Mouse (Mus musculus) hindbrain, postnatal 0 days (tissue): Measurements from ENCODE around the gene Gm30191. TPM values are rescaled to one million over a fixed set of nuclear protein-coding genes. Genes with fewer than 3 reads are reported as not detected.
"Not testable (repeated sequence)": the region's sequence is repeated elsewhere in the genome, so short reads cannot be mapped to it uniquely, and the experiment has no call there.

Experiments used
- ATAC-seq: fragments of 200-750 bp; cut with Nextera tagmentation; 2 replicates; pipeline ENCODE4 v1.8.0; 2017; ENCODE audit warnings: mild to moderate bottlenecking, moderate TSS enrichment, moderate library complexity
- DNase-seq: peaks from one replicate; pipeline ENCODE4 v3.0.0-alpha.2; 2015; ENCODE audit warnings: low spot score
- H3K27ac ChIP-seq: fragments of 300-500 bp; sonication (generic); 2 replicates; pipeline ENCODE4 v1.5.1; 2014; ENCODE audit warnings: mild to moderate bottlenecking
- H3K27me3 ChIP-seq: fragments of 300-500 bp; sonication (generic); 2 replicates; pipeline ENCODE4 v1.6.1; 2014; ENCODE audit warnings: low read length, mixed read lengths; ENCODE audit not compliant: insufficient read depth
- H3K36me3 ChIP-seq: fragments of 300-500 bp; sonication (generic); 2 replicates; pipeline ENCODE4 v1.6.1; 2014; ENCODE audit warnings: low read length, mixed read lengths; ENCODE audit not compliant: insufficient read depth
- H3K4me1 ChIP-seq: fragments of 300-500 bp; sonication (generic); 2 replicates; pipeline ENCODE4 v1.6.1; 2014; ENCODE audit warnings: antibody characterized with exemption, low read length, mixed read lengths; ENCODE audit not compliant: insufficient read depth
- H3K4me2 ChIP-seq: fragments of 300-500 bp; sonication (generic); 2 replicates; pipeline ENCODE4 v1.6.1; 2014; ENCODE audit warnings: low read depth, mild to moderate bottlenecking, low read length, moderate library complexity, mixed read lengths
- H3K4me3 ChIP-seq: fragments of 300-500 bp; sonication (generic); 2 replicates; pipeline ENCODE4 v1.5.1; 2014; ENCODE audit warnings: low read length
- H3K9ac ChIP-seq: fragments of 300-500 bp; sonication (generic); replicated peaks from 2 replicates; pipeline ENCODE4 v1.6.1; 2014; ENCODE audit warnings: mild to moderate bottlenecking, low read length, moderate library complexity, mixed read lengths
- H3K9me3 ChIP-seq: fragments of 300-500 bp; sonication (generic); 2 replicates; pipeline ENCODE4 v1.6.1; 2016; ENCODE audit warnings: low read length, mixed read lengths
- CTCF ChIP-seq: IDR thresholded peaks from 2 replicates; pipeline ENCODE4 v1.5.1; 2016; ENCODE audit warnings: antibody characterized with exemption, control low read depth, low read depth
- WGBS: fragments of 180-500 bp; shearing (Covaris S2); extraction: QIAGEN DNeasy Blood & Tissue Kit; methylation state at CpG from one replicate; pipeline ENCODE4 v1.1.7; 2014; 5-methylcytosine and 5-hydroxymethylcytosine counted together
- polyA plus RNA-seq: library from polyadenylated mRNA; unstranded; fragments of >200 nt; fragmentation: Nextera tagmentation; extraction: Ambion mirVana; gene quantifications from 2 replicates; pipeline ENCODE4 v1.2.1, GENCODE M21; 2015
- total RNA-seq: library from RNA; depleted of rRNA; stranded (reverse); fragments of >200 nt; gene quantifications from 2 replicates; pipeline ENCODE4 v1.2.3, GENCODE M21; 2014; rRNA removed

Gene Gm30191
- total and polyA plus RNA-seq, 2 experiments from 2014 or later, result 0.79 TPM; not detected in 1

GRCm38 (mm10) chr4:134293692-134294163 is 47.0 kb downstream of the Gm30191 start:
- Histone ChIP-seq H3K27me3 (no peaks in the 10 kb centered on the region), H3K9ac (no peak overlapping the region), H3K27ac (no peak overlapping the region), H3K4me3 (no peak overlapping the region), H3K4me2 (no peak overlapping the region), H3K36me3 (no peaks in the 10 kb centered on the region), H3K4me1 (peaks cover 1% of the 10 kb centered on the region; the same call in 1 of the 2 replicates), H3K9me3 (no peaks in the 10 kb centered on the region)
- WGBS, result 71% methylated on average over 9 of the region's 9 CpGs
- ATAC-seq (no peak), DNase-seq (no peak)
- TF ChIP-seq CTCF, result no peak

- not testable (repeated sequence) for H3K27me3 ChIP-seq, ATAC-seq, H3K9me3 ChIP-seq, H3K4me1 ChIP-seq, H3K9ac ChIP-seq, H3K27ac ChIP-seq, H3K36me3 ChIP-seq, H3K4me3 ChIP-seq, H3K4me2 ChIP-seq, DNase-seq
- WGBS, result 78% methylated on average over 4 of the region's 4 CpGs
These were observed 49.4 kb downstream of the Gm30191 start for GRCm38 (mm10) chr4:134296096-134296495.

- H3K4me1 ChIP-seq, result no peaks in the 10 kb centered on the region
- H3K27ac ChIP-seq, result no peak overlapping the region
- no peaks in the 10 kb centered on the region for H3K36me3 ChIP-seq
- 0 out of 2 replicates have a peak, but pooled peaks have one; percentile 1 for TF ChIP-seq CTCF
- ATAC-seq, result no peak
- 94% methylated on average over 4 of the region's 4 CpGs for WGBS
- no peaks in the 10 kb centered on the region for H3K27me3 ChIP-seq
- no peak for DNase-seq
- no peak overlapping the region for H3K4me2 ChIP-seq
- no peaks in the 10 kb centered on the region for H3K9me3 ChIP-seq
- no peak overlapping the region for H3K9ac ChIP-seq
- H3K4me3 ChIP-seq, result no peak overlapping the region
These were observed 49.8 kb downstream of the Gm30191 start for GRCm38 (mm10) chr4:134296523-134296922.

GRCm38 (mm10) chr4:134297369-134297768 is 50.6 kb downstream of the Gm30191 start:
- no peak overlapping the region for H3K4me2 ChIP-seq
- no peak overlapping the region for H3K9ac ChIP-seq
- no peak overlapping the region for H3K27ac ChIP-seq
- DNase-seq, result no peak
- no peak for ATAC-seq
- H3K36me3 ChIP-seq, result no peaks in the 10 kb centered on the region
- WGBS, result 93% methylated on average over 8 of the region's 8 CpGs
- no peaks in the 10 kb centered on the region for H3K27me3 ChIP-seq
- H3K4me1 ChIP-seq, result no peaks in the 10 kb centered on the region
- no peaks in the 10 kb centered on the region for H3K9me3 ChIP-seq
- no peak overlapping the region for H3K4me3 ChIP-seq
- TF ChIP-seq CTCF, result no peak

GRCm38 (mm10) chr4:134298626-134299497 is 52.1 kb downstream of the Gm30191 start:
- no peak for TF ChIP-seq CTCF
- Histone ChIP-seq H3K4me1 (no peaks in the 10 kb centered on the region), H3K4me3 (no peak overlapping the region), H3K4me2 (no peak overlapping the region), H3K9ac (no peak overlapping the region), H3K27ac (no peak overlapping the region), H3K36me3 (no peaks in the 10 kb centered on the region), H3K9me3 (no peaks in the 10 kb centered on the region), H3K27me3 (no peaks in the 10 kb centered on the region)
- WGBS, result 80% methylated on average over 19 of the region's 19 CpGs
- ATAC-seq, result no peak
- no peak for DNase-seq

GRCm38 (mm10) chr4:134299498-134299810 is 52.7 kb downstream of the Gm30191 start:
- H3K4me2 ChIP-seq, result no peak overlapping the region
- H3K4me3 ChIP-seq, result no peak overlapping the region
- DNase-seq (no peak), ATAC-seq (no peak)
- no peaks in the 10 kb centered on the region for H3K27me3 ChIP-seq
- H3K9me3 ChIP-seq, result no peaks in the 10 kb centered on the region
- WGBS, result 53% methylated on average over 4 of the region's 4 CpGs
- no peaks in the 10 kb centered on the region for H3K36me3 ChIP-seq
- no peak overlapping the region for H3K9ac ChIP-seq
- no peaks in the 10 kb centered on the region for H3K4me1 ChIP-seq
- H3K27ac ChIP-seq, result no peak overlapping the region
- no peak for TF ChIP-seq CTCF

Other genes with a start within 250 kb of the Gm30191 start
- 43.1 and 49.5 TPM in 2 replicates for gene Dhdds, start 246.0 kb upstream of the Gm30191 start, total RNA-seq
- 41.5 and 41.8 TPM in 2 replicates for gene Dhdds, start 246.0 kb upstream of the Gm30191 start, polyA plus RNA-seq
- gene Lin28a, start 228.1 kb upstream of the Gm30191 start, total RNA-seq, result not detected in 2 replicates
- gene Lin28a, start 228.1 kb upstream of the Gm30191 start, polyA plus RNA-seq, result 0.05 TPM in 1 of 2 replicates, not detected in the other
- gene Zfp683, start 193.1 kb upstream of the Gm30191 start, total RNA-seq, result not detected in 2 replicates
- gene Zfp683, start 193.1 kb upstream of the Gm30191 start, polyA plus RNA-seq, result not detected in 2 replicates
- gene Crybg2, start 186.1 kb upstream of the Gm30191 start, total RNA-seq, result 1.7 and 2.8 TPM in 2 replicates
- 5.9 and 6.7 TPM in 2 replicates for gene Crybg2, start 186.1 kb upstream of the Gm30191 start, polyA plus RNA-seq
- gene Cd52, start 151.9 kb upstream of the Gm30191 start, total RNA-seq, result not detected in 2 replicates
- 2.7 TPM in 2 replicates for gene Cd52, start 151.9 kb upstream of the Gm30191 start, polyA plus RNA-seq
- gene Ubxn11, start 144.4 kb upstream of the Gm30191 start, total RNA-seq, result 3.5 and 8.9 TPM in 2 replicates
- gene Ubxn11, start 144.4 kb upstream of the Gm30191 start, polyA plus RNA-seq, result 14.0 and 14.6 TPM in 2 replicates
- gene Sh3bgrl3, start 118.1 kb upstream of the Gm30191 start, total RNA-seq, result 220 and 259 TPM in 2 replicates
- gene Sh3bgrl3, start 118.1 kb upstream of the Gm30191 start, polyA plus RNA-seq, result 553 and 564 TPM in 2 replicates
- gene Cep85, start 59.8 kb upstream of the Gm30191 start, total RNA-seq, result 12.9 and 19.6 TPM in 2 replicates
- gene Cep85, start 59.8 kb upstream of the Gm30191 start, polyA plus RNA-seq, result 16.2 and 17.8 TPM in 2 replicates
- not detected in 2 replicates for gene Gm7534, start 43.9 kb upstream of the Gm30191 start, total RNA-seq
- gene Gm7534, start 43.9 kb upstream of the Gm30191 start, polyA plus RNA-seq, result not detected in 2 replicates
- not detected in 2 replicates for gene Catsper4, start 19.6 kb upstream of the Gm30191 start, total RNA-seq
- 0.11 and 0.20 TPM in 2 replicates for gene Catsper4, start 19.6 kb upstream of the Gm30191 start, polyA plus RNA-seq
- gene Cnksr1, start 8.5 kb upstream of the Gm30191 start, total RNA-seq, result 0.26 TPM in 1 of 2 replicates, not detected in the other
- 0.14 and 0.25 TPM in 2 replicates for gene Cnksr1, start 8.5 kb upstream of the Gm30191 start, polyA plus RNA-seq
- 0.31 TPM in 1 of 2 replicates, not detected in the other for gene E130218I03Rik, start 3.3 kb upstream of the Gm30191 start, total RNA-seq
- 0.95 and 1.4 TPM in 2 replicates for gene E130218I03Rik, start 3.3 kb upstream of the Gm30191 start, polyA plus RNA-seq
- 10.2 and 10.6 TPM in 2 replicates for gene Zfp593, start 1.3 kb upstream of the Gm30191 start, total RNA-seq
- gene Zfp593, start 1.3 kb upstream of the Gm30191 start, polyA plus RNA-seq, result 11.0 and 12.5 TPM in 2 replicates
- gene Grrp1, start 7.2 kb downstream of the Gm30191 start, total RNA-seq, result 13.7 and 18.4 TPM in 2 replicates
- 11.1 and 12.2 TPM in 2 replicates for gene Grrp1, start 7.2 kb downstream of the Gm30191 start, polyA plus RNA-seq
- 25.5 and 35.2 TPM in 2 replicates for gene Pdik1l, start 41.0 kb downstream of the Gm30191 start, total RNA-seq
- 23.3 and 24.8 TPM in 2 replicates for gene Pdik1l, start 41.0 kb downstream of the Gm30191 start, polyA plus RNA-seq
- gene Trim63, start 68.2 kb downstream of the Gm30191 start, total RNA-seq, result 0.32 and 1.5 TPM in 2 replicates
- 0.84 and 1.1 TPM in 2 replicates for gene Trim63, start 68.2 kb downstream of the Gm30191 start, polyA plus RNA-seq
- 0.43 TPM in 1 of 2 replicates, not detected in the other for gene Slc30a2, start 96.2 kb downstream of the Gm30191 start, total RNA-seq
- 0.09 and 0.18 TPM in 2 replicates for gene Slc30a2, start 96.2 kb downstream of the Gm30191 start, polyA plus RNA-seq
- gene Extl1, start 136.9 kb downstream of the Gm30191 start, total RNA-seq, result 0.54 and 1.8 TPM in 2 replicates
- 0.39 and 0.66 TPM in 2 replicates for gene Extl1, start 136.9 kb downstream of the Gm30191 start, polyA plus RNA-seq
- 12.1 and 17.9 TPM in 2 replicates for gene Pafah2, start 149.4 kb downstream of the Gm30191 start, total RNA-seq
- 5.3 and 6.7 TPM in 2 replicates for gene Pafah2, start 149.4 kb downstream of the Gm30191 start, polyA plus RNA-seq
- gene Stmn1, start 221.4 kb downstream of the Gm30191 start, total RNA-seq, result 667 and 752 TPM in 2 replicates
- 4,115 and 4,307 TPM in 2 replicates for gene Stmn1, start 221.4 kb downstream of the Gm30191 start, polyA plus RNA-seq
- gene Paqr7, start 249.8 kb downstream of the Gm30191 start, total RNA-seq, result 121 and 142 TPM in 2 replicates
- 41.1 and 43.5 TPM in 2 replicates for gene Paqr7, start 249.8 kb downstream of the Gm30191 start, polyA plus RNA-seq